Mouse (Mus musculus) lung, postnatal 36 days (tissue): ENCODE data around the gene Otud7a.
"Not testable (repeated sequence)": the region's sequence is repeated elsewhere in the genome, so short reads cannot be mapped to it uniquely, and the experiment has no call there.

Experiments used
- DNase-seq: peaks from one replicate; pipeline ENCODE4 v3.0.0; 2022; ENCODE audit warnings: mixed read lengths

Otud7a gene

GRCm38 (mm10) chr7:63559679-63560078 is 115.1 kb downstream of the Otud7a start:
- no peak for DNase-seq

DNA sequence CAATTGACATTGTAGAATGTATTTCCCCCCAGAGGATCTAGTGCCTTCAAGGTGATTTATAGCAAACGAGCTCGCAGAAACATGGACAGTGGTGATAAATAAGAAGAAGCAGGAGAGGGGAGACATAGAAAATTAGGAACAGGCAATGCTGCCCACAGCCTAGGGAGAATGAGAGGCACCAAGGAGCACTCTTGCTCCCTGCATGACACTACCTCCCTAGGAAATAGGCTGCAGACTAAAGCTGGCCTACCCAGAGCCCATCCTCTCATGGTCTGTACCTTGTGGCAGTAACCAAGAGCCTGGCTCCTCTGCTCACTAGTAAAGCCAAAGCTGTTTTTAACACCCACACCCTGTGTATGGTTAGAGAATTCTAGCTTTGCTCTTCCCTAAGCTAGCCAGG is 138.8 kb downstream of the Otud7a start:
- DNase-seq: no peak

GRCm38 (mm10) chr7:63586184-63586870 is 141.8 kb downstream of the Otud7a start:
- DNase-seq: no peak

GRCm38 (mm10) chr7:63590305-63590704 is 145.8 kb downstream of the Otud7a start:
- DNase-seq: no peak

DNA sequence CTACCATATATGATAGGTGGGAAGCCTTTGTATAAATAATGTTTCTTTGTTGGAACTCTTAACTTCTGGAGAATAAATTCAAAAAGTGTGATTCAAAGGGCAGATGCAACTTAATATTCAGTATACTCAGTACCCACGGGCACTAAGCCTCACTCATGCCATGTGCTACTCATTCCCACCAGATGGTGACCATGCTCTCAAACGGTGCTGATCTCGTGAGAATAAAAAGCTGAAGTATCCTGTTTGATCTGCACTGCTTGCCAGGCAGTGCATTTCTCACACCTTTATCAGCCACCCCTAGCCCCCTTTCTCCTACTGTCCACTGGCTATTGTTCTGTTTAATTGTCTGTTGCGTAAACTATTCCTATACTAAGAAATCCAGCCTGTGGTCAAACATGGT is 146.8 kb downstream of the Otud7a start:
- no peak for DNase-seq

DNA sequence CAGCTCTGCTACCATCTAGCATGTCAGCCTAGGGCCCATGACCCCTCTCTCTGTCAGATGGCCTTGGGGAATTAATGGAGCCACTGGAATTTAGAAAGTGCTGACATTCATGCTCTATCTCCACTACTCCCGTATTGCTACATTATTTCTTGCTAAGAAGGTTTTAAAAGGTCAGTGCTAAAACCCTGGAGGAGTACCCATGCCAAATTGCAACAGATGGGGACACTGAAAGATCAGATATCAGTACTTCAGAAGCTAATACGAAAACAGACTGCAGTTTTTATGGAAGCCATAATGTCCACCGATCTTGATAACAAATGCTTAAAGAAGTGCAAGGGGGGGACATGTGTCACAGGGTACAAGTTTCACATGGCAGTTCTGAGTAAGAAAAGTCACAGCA is 147.5 kb downstream of the Otud7a start:
- DNase-seq: no peak

DNA sequence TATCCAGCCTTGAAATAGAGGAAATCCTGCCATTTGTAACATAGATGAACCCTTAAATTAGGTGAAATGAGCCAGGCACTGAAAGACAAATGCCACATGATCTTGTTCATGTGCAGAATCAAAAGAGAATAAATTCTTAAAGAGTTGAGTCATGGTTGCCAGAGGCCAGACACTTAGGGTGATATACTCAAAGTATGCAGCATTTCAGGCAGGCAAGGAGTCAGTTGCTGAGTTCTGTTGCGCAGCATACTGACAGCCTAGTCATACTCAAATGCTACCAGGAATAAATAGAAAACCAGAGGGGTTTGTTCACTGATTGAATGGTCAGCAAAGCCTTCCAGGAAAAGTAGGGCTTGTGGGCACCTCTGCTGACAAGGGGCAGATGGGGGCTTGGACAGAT is 160.3 kb downstream of the Otud7a start:
- no peak for DNase-seq

GRCm38 (mm10) chr7:63617018-63617417 is 172.5 kb downstream of the Otud7a start:
- DNase-seq: no peak

DNA sequence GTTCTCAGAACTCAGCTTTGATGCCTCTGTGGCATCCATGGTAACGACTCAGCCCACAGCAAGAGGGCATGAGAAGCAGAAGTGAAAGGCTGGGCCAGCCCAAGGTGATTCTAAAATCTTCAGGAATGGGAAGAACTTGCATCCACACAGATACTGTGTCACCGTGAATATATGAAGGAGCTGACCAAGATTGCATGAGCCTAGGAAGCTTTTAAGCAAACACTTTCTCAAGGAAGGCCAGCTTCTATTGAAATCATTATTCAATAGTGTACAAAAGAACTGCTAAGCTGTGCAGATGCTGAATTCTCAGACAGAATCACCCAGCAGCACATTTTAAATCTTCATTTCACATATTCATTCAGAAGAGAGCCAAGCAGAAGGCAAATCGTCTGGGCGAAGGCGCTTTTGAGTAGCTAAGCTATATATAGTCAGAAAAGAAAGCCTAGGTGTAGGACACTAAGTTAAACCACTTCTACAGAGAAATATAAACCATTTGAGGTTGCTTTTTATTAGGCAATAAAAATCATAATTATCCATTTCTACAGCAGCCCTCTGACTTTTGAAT is 176.3 kb downstream of the Otud7a start:
- DNase-seq: no peak

DNA sequence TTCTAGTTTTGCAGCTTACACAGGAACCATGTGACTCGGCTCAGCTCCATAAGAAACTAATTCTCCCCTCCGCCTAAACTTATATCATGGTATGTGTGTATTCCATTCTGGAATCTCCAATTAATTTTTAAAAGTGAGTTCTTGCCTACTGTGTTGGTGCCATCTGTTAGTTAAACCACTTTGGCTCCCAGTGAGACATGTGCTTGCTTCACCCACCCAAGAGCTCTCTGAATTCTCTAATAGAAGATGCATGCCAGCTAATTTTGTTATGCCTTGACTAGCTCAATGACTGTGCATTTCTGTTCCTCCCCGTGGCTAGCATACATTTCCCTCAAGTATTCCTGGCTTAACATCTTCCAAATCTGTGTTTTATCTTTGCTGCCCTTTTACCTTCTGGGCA is 193.1 kb downstream of the Otud7a start:
- DNase-seq: no peak

DNA sequence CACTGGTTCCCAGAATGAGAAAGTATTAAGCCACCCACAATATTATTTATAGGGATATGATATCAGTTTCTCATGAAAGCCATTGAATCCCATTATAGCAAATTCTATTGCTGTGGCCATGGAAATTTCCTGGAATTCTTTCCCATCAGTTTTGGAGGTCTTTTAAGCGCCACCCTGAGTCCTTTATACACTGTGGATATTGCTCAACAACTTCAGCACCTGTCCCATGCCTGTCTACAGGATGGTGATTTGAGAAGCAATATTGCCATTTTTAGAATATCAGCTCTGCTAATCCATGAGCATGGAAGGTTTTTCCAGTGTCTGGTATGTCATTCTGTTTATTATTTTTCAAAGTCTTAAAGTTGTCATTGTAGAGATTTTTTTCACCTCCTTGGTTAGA is 199.5 kb downstream of the Otud7a start:
- no peak for DNase-seq

- DNase-seq: no peak
Observed at GRCm38 (mm10) chr7:63647136-63647535, 202.6 kb downstream of the Otud7a start.

GRCm38 (mm10) chr7:63660261-63660660 is 215.7 kb downstream of the Otud7a start:
- DNase-seq: no peak

DNA sequence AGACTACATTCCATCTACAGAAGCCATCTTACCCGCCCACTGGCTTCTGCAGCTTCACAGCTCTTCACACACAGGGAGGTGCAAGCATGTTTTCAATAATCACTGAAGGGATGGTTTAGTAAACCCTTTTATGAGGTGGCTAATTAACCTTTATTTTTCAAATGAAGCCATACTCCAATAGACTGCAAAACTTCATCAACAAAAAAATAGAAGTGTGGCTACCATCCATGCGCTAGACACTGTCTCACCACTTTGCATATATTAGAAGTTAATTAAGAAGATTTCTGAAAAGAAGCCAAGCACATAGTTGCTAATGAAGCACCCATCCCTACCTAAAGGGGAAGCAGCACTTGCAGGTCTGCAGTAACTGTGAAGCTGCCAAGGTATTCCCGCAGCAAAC is 218.2 kb downstream of the Otud7a start:
- no peak for DNase-seq

- no peak for DNase-seq
Observed at GRCm38 (mm10) chr7:63665496-63665895, 220.9 kb downstream of the Otud7a start.

DNA sequence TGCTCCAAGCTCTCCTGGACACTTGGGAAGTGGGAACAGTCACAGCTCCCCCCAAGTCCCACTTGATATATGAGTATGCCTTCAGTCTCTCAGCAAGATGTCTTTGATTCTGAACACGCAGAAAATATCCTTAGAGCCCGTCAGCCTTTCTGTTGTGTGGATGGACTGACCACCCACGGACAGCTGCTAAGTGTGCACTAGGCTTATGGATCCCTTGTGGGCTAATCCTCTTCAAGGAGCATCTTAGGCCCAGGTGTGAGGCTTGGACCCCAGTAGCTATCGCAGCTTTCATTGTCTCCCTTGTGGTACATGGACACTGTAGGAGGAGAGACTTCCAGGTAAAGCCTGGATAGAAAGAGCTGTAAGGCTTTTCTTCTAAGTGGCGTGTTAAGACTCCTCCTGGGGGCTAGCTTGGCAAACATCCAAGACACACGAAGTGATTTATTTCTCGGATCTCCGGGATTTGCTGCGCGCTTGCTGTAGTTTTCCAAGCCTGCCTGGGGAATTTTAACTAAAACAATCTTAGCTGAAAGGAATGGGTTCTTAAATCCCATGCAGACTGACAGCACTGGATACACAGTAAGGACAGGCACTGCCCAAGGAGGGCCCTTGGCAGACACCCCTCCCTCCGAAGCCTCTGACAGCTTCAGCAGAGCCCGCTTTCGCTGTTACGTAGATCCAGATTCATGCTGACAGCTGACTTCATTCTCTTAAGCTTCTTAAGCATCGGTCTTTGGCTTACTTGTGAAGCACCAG is 223.6 kb downstream of the Otud7a start:
- DNase-seq: no peak

DNA sequence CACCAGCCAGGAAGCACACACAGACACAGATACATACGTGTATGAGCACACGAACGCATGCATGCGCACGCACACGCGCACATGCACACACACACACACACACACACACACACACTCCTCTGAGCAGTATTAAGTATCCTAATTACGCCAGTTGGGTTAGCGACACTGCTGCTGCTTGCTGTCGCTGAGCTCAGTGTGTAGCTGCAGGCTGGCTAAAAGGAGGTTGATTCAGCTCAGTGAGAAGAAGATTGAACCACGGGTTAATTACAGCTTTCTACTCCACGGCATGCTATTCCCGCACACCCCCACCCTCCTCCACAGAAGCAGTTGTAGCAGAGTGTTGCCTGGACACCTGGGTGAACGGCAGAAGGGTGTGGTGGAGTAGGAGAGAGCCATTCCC is 224.4 kb downstream of the Otud7a start:
- no peak for DNase-seq

DNA sequence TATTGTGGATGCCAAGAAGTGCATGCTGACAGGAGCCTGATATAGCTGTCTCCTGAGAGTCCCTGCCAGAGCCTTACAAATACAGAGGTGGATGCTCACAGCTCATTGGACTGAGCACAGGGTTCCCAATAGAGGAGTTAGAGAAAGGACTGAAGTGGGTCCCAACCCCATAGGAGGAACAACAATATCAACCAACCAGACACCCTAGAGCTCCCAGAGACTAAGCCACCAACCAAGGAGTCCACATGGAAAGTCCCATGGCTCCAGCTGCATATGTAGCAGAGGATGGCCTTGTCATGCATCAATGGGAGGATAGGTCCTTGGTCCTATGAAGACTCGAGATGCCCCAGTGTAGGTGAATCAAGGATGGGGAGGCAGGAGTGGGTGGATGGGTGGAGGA is 226.4 kb downstream of the Otud7a start:
- DNase-seq: not testable (repeated sequence)

DNA sequence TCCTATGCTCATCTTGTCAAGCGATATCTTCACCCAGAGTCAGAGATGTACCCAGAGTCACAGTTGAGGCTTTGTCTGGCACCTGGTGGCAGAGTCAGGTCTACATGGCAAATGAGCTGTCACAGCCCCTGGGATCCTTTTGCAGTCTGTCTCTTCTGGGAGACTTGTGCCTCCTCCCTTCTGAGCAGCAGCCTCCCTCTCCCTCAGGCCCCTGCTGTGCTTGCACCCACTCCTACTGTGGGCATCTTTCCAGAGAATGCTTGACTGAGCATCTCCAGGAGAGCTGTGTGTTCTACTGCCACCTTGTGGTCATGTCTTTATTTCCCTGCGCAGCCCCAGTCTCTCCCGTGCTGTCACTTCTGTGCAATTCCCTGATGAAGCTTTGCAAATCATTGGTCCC is 227.4 kb downstream of the Otud7a start:
- peak; percentile 60 for DNase-seq

DNA sequence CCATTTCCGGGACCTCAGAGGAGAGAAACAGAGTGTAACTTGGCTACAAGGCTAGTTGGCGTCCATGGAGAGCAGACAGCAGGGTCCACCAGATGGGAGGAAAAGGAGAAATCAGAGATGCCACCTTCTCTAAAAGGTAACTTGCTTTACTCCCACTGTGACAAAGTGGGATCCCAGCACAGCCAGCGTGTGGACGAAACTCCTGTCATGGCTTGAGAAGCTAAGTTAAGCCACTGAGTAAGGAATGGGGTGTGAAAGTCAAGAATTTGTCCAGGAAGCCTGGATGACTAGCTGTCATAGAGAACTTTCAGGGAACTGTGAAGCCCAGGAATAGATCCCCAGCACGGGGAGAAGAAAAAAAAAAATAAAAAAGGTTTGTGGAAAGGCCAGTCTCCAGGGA is 232.1 kb downstream of the Otud7a start:
- DNase-seq: no peak

- no peak for DNase-seq
Observed at GRCm38 (mm10) chr7:63677149-63677548, 232.6 kb downstream of the Otud7a start.

- no peak for DNase-seq
Observed at GRCm38 (mm10) chr7:63687056-63687455, 242.5 kb downstream of the Otud7a start.

GRCm38 (mm10) chr7:63697921-63698320 is 253.4 kb downstream of the Otud7a start:
- DNase-seq: no peak

- DNase-seq: no peak
Observed at GRCm38 (mm10) chr7:63717903-63718302, 273.4 kb downstream of the Otud7a start.
